Mouse (Mus musculus): ENCODE data around the gene Pdc. TPM values are rescaled to one million over a fixed set of nuclear protein-coding genes. Genes with fewer than 3 reads are reported as not detected.
"Not testable (repeated sequence)": the region's sequence is repeated elsewhere in the genome, so short reads cannot be mapped to it uniquely, and the experiment has no call there.

Pdc gene
- total RNA-seq (2022) = not detected

DNA sequence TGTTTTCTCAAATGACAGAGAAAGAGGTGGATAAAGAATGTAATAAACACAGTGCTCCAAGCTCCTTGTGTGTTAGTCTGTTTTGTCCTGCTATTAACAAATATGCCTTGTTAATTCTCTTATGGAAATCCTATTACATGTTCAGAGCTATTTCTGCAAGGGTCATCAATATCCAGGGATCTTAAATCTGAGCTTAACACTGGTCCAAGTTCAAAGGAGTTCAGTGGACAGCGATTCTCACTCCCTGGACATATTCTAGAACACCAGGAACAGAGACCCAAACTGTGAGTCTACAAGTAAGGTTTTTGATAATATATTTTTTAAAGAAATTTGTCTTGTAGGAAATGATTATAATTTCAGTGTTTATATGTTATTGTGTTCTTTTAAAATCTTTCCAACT, at the start of gene Pdc:
Gene Pdc, plus strand, starts transcription at position 213 of the 400 bp plus-strand sequence.
- no peak for DNase-seq (ENCODE audit: low spot score in 2 of 2)

DNA sequence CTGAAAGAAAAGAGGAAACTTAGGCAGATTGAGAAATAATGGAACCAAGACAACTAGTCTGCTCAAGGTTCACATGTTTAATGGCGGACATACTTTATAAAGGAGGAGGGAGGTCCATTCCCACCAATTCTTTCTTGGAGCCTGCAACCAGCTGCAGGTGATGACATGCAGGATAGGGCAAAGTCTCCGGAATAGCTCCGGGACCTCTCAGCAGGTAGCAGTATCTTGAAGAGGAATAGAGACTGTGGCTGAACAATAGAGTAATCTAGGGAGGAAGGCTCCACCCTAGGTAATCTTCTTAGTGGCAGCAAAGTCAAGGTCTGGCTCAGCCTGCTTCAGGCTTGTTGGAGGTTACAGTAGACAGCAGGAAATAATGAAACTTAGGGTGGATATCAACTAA, 25.2 kb upstream of the Pdc start:
- DNase-seq (ENCODE audit: low spot score in 2 of 2) = not testable (repeated sequence)

DNA sequence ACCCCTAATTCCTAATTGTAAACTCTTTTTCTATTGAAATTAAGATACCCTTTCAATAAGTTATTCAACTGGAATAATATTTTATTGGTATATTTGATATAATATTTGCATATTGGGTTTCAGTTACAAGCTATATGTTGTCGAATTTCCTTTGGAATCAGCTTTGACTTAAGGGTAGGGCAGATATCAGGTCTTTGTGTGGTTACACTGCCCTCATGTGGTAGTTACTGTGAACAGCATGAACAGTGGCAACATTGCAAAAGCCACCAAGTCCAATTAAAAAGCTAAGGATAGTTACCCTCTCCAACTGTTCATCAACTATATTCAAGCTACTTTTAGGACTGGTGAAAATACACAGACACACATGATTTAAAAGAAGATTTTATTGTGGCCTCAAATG, 11.6 kb upstream of the Pdc start:
- DNase-seq (ENCODE audit: low spot score in 2 of 2) = no peak

DNA sequence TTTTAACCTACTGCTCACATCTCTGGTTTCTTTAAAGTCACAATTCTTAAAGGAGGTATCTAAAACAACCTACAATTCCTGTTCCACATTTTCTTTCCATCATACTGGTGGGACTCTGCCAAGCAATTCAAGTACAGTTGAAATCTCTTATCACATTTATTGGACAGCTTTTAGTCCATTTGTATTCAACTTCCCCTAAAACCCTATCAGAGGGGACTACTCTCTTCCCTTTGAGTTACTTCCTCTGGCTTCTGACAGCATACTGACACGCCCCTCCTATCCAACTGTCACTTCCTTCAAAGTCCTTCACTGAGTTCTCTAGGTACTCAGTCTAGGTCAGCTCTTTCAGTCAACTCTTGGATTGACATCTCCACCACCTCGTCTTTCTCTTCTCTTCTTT, 15.9 kb downstream of the Pdc start:
- no peak for DNase-seq (ENCODE audit: low spot score in 2 of 2)

DNA sequence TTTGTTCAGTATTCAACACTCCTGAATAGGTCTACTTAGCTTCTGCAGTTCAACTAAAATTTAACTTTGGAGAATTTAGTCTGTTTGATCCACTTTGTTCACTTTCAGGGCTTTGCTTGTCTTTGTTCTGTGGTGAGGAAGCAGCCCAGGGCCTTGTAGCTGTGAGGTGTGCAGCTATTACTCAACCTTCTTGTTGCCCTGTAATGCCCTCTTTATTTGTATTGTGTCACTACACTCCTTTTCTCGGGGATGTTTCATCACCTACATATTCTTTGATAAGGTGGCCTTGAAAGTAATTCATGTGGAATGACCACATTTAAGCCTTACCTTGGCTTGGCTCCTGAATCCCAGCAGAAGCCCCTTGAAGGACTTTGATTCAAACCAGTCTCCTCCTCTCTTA, 41.6 kb downstream of the Pdc start:
- no peak for DNase-seq (ENCODE audit: low spot score in 2 of 2)

DNA sequence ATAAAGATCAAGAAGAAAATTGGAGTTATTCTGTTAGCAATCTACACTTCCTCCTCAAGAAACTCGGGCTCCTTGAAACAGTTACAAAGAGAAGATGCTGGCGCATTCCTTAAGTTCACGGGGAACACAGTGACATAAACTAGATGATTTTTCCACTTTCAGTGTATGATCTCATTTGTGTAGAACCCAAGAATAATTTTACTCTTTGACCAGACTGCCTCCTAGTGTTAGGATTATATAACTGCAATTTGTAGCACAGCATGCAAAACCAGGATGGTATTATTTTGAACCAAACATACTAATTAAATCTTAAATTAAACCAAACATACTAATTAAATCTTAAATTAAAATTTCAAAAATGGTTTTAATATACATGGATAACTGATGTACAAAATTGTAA, 53.7 kb downstream of the Pdc start:
- no peak for DNase-seq (ENCODE audit: low spot score in 2 of 2)

DNA sequence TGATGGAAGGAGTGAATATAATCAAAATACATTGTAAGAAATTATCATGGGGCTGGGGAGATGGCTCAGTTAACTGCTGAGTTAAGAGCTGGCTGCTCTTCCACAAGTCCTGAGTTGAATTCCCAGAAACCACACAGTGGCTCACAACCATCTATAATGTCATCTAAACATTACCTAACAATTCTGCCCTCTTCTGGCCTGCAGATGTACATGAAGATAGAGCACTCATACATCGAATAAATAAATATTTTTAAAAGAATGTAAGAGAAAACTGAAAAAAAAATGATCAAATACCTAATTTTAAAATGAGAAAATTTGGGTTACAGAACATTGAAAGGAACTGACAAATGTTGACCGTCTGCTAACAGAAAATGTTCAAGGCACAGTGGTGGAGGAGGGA, 55.0 kb downstream of the Pdc start:
- DNase-seq (ENCODE audit: low spot score in 2 of 2) = no peak

Other genes with a start within 250 kb of the Pdc start
- 10 to 100 TPM in 1 of 4 experiments, 1 to 10 TPM in 3; 8.2 to 11.6 (median 9.0) TPM for gene Ptgs2, start 219.4 kb upstream of the Pdc start, total RNA-seq (2022)
- 100 to 1,000 TPM; 101 to 110 (median 105) TPM for gene Tpr, start 73.4 kb downstream of the Pdc start, total RNA-seq (2022)
- gene Odr4, start 73.7 kb downstream of the Pdc start, total RNA-seq (2022) = 10 to 100 TPM; 45.8 to 56.7 (median 51.6) TPM
- gene Prg4, start 146.7 kb downstream of the Pdc start, total RNA-seq (2022) = 10 to 100 TPM in 1 of 4 experiments, 1 to 10 TPM in 3; 9.5 to 11.2 (median 9.8) TPM